Mouse (Mus musculus) left cerebral cortex, postnatal 25 days (tissue): Measurements from ENCODE around the gene Gde1. TPM values are rescaled to one million over a fixed set of nuclear protein-coding genes. Genes with fewer than 3 reads are reported as not detected.

Experiments
- total RNA-seq, 2 experiments: library from RNA; stranded (reverse); gene quantifications; 2 replicates each; pipeline ENCODE4 v1.2.3; 2021

Gene Gde1
- total RNA-seq, 2 experiments from 2014 or later, result 288 TPM

Other genes starting within 250 kb of the Gde1 start
- 1 to 10 TPM; 3.3 to 3.4 TPM for gene Itpripl2, start 213.8 kb downstream of the Gde1 start, total RNA-seq
- gene Coq7, start 172.4 kb downstream of the Gde1 start, total RNA-seq, result 10 to 100 TPM; 33.4 to 37.1 TPM
- 10 to 100 TPM; 13.3 to 21.4 TPM for gene Tmc7, start 121.0 kb downstream of the Gde1 start, total RNA-seq
- gene Tmc5, start 108.5 kb downstream of the Gde1 start, total RNA-seq, result under 1 TPM; 0.27 to 0.37 TPM
- gene Ccp110, start 6.8 kb upstream of the Gde1 start, total RNA-seq, result 10 to 100 TPM; 44.5 to 47.7 TPM
- 10 to 100 TPM; 51.2 to 58.2 TPM for gene Vps35l, start 34.4 kb upstream of the Gde1 start, total RNA-seq
- 1 to 10 TPM; 3.1 to 3.5 TPM for gene Iqck, start 150.0 kb upstream of the Gde1 start, total RNA-seq
- 10 to 100 TPM; 26.6 to 27.5 TPM for gene Knop1, start 150.5 kb upstream of the Gde1 start, total RNA-seq